Mouse (Mus musculus): ENCODE measurements around the gene Gcn1l1. TPM values are rescaled to one million over a fixed set of nuclear protein-coding genes. Genes with fewer than 3 reads are reported as not detected.
"Not testable (repeated sequence)": the region's sequence is repeated elsewhere in the genome, so short reads cannot be mapped to it uniquely, and the experiment has no call there.

The Gcn1l1 gene
- total RNA-seq (2014; rRNA removed) (14.8 and 18.3 TPM in 2 replicates), polyA plus RNA-seq (2012; rRNA removed) (23.2 and 28.8 TPM in 2 replicates)

GRCm38 (mm10) chr5:115564737-115565393, at the start of gene Gcn1l1:
Gene Gcn1l1 (plus strand): TSS chr5:115565254.
- Histone ChIP-seq H3K79me2 (ENCODE audit: control insufficient read depth, insufficient read depth, low read length) (peaks cover 31% of the 10 kb centered on the region), H3K4me1 (ENCODE audit: control insufficient read depth, insufficient read depth, low read length) (peaks cover 27% of the 10 kb centered on the region), H3K36me3 (ENCODE audit: control insufficient read depth, insufficient read depth, low read length) (peaks cover 22% of the 10 kb centered on the region), H3K27ac (replicated peaks; ENCODE audit: insufficient read depth, low read depth, low read length) (peak within 1 kb of the TSS; percentile 38), H3K9ac (ENCODE audit: low read depth, low read length) (peak within 1 kb of the TSS; percentile 89), H3K27me3 (ENCODE audit: control insufficient read depth, insufficient read depth, low read length) (no peaks in the 10 kb centered on the region), H3K4me3 (ENCODE audit: insufficient read depth, low read depth, low read length) (peak within 1 kb of the TSS; percentile 94)
- TF ChIP-seq POLR2A (IDR thresholded peaks at IDR 0.05; ENCODE audit: extremely low read depth, insufficient read depth, low read length) (peak; percentile 48; the same call in 1 of the 2 replicates), CTCF (IDR thresholded peaks at IDR 0.05; ENCODE audit: low read depth, low read length) (peak; percentile 46)
- 7% methylated on average over 49 of the region's 55 CpGs for WGBS
- peak; percentile 37 for DNase-seq (ENCODE audit: extremely low read depth, low read depth, low spot score)

- no peaks in the 10 kb centered on the region for H3K27me3 ChIP-seq (ENCODE audit: control insufficient read depth, insufficient read depth, low read length)
- H3K9ac ChIP-seq (ENCODE audit: low read depth, low read length): peak overlapping the region; percentile 44
- H3K27ac ChIP-seq (replicated peaks; ENCODE audit: insufficient read depth, low read depth, low read length): peak overlapping the region; percentile 81
- peaks cover 49% of the 10 kb centered on the region for H3K4me1 ChIP-seq (ENCODE audit: control insufficient read depth, insufficient read depth, low read length)
- WGBS: 66% methylated on average over 32 of the region's 32 CpGs
- no peak for TF ChIP-seq POLR2A (IDR thresholded peaks at IDR 0.05; ENCODE audit: extremely low read depth, insufficient read depth, low read length)
- TF ChIP-seq CTCF (IDR thresholded peaks at IDR 0.05; ENCODE audit: low read depth, low read length): no peak
- DNase-seq (ENCODE audit: extremely low read depth, low read depth, low spot score): peak; percentile 53
- H3K79me2 ChIP-seq (ENCODE audit: control insufficient read depth, insufficient read depth, low read length): peaks cover 27% of the 10 kb centered on the region; the same call in 1 of the 2 replicates
- no peaks in the 10 kb centered on the region for H3K36me3 ChIP-seq (ENCODE audit: control insufficient read depth, insufficient read depth, low read length)
- peak overlapping the region; percentile 42; the same call in 1 of the 2 replicates for H3K4me3 ChIP-seq (ENCODE audit: insufficient read depth, low read depth, low read length)
Observed at GRCm38 (mm10) chr5:115516081-115516907, 48.8 kb upstream of the Gcn1l1 start.

- Histone ChIP-seq H3K4me3 (ENCODE audit: insufficient read depth, low read depth, low read length) (no peak overlapping the region), H3K79me2 (ENCODE audit: control insufficient read depth, insufficient read depth, low read length) (peaks cover 22% of the 10 kb centered on the region; the same call in 1 of the 2 replicates), H3K27me3 (ENCODE audit: control insufficient read depth, insufficient read depth, low read length) (no peaks in the 10 kb centered on the region), H3K36me3 (ENCODE audit: control insufficient read depth, insufficient read depth, low read length) (no peaks in the 10 kb centered on the region), H3K4me1 (ENCODE audit: control insufficient read depth, insufficient read depth, low read length) (peaks cover 46% of the 10 kb centered on the region), H3K27ac (replicated peaks; ENCODE audit: insufficient read depth, low read depth, low read length) (peak overlapping the region; percentile 81), H3K9ac (ENCODE audit: low read depth, low read length) (no peak overlapping the region)
- no peak for TF ChIP-seq POLR2A (IDR thresholded peaks at IDR 0.05; ENCODE audit: extremely low read depth, insufficient read depth, low read length)
- TF ChIP-seq CTCF (IDR thresholded peaks at IDR 0.05; ENCODE audit: low read depth, low read length): no peak
- 57% methylated on average over 7 of the region's 7 CpGs for WGBS
- no peak for DNase-seq (ENCODE audit: extremely low read depth, low read depth, low spot score)
Observed at GRCm38 (mm10) chr5:115516908-115517307, 48.1 kb upstream of the Gcn1l1 start.

GRCm38 (mm10) chr5:115517501-115517900, 47.6 kb upstream of the Gcn1l1 start:
- Histone ChIP-seq H3K79me2 (ENCODE audit: control insufficient read depth, insufficient read depth, low read length) (peaks cover 19% of the 10 kb centered on the region; the same call in 1 of the 2 replicates), H3K27ac (replicated peaks; ENCODE audit: insufficient read depth, low read depth, low read length) (0 out of 2 replicates have a peak overlapping the region, but pooled peaks have one; percentile 14), H3K4me3 (ENCODE audit: insufficient read depth, low read depth, low read length) (no peak overlapping the region), H3K36me3 (ENCODE audit: control insufficient read depth, insufficient read depth, low read length) (no peaks in the 10 kb centered on the region), H3K4me1 (ENCODE audit: control insufficient read depth, insufficient read depth, low read length) (peaks cover 47% of the 10 kb centered on the region), H3K27me3 (ENCODE audit: control insufficient read depth, insufficient read depth, low read length) (no peaks in the 10 kb centered on the region), H3K9ac (ENCODE audit: low read depth, low read length) (no peak overlapping the region)
- TF ChIP-seq CTCF (IDR thresholded peaks at IDR 0.05; ENCODE audit: low read depth, low read length) (no peak), POLR2A (IDR thresholded peaks at IDR 0.05; ENCODE audit: extremely low read depth, insufficient read depth, low read length) (no peak)
- DNase-seq (ENCODE audit: extremely low read depth, low read depth, low spot score): no peak
- WGBS: 68% methylated on average over 9 of the region's 9 CpGs

GRCm38 (mm10) chr5:115518214-115518613, 46.8 kb upstream of the Gcn1l1 start:
- H3K4me3 ChIP-seq (ENCODE audit: insufficient read depth, low read depth, low read length); H3K9ac ChIP-seq (ENCODE audit: low read depth, low read length); H3K36me3 ChIP-seq (ENCODE audit: control insufficient read depth, insufficient read depth, low read length); H3K27me3 ChIP-seq (ENCODE audit: control insufficient read depth, insufficient read depth, low read length); DNase-seq (ENCODE audit: extremely low read depth, low read depth, low spot score); H3K27ac ChIP-seq (replicated peaks; ENCODE audit: insufficient read depth, low read depth, low read length): not testable (repeated sequence)
- H3K4me1 ChIP-seq (ENCODE audit: control insufficient read depth, insufficient read depth, low read length): peaks cover 48% of the 10 kb centered on the region
- H3K79me2 ChIP-seq (ENCODE audit: control insufficient read depth, insufficient read depth, low read length): peaks cover 21% of the 10 kb centered on the region; the same call in 1 of the 2 replicates
- WGBS: 91% methylated on average over 8 of the region's 8 CpGs

All from liver, adult 2 months (tissue).